8 mouse cellular contexts compared by ENCODE assay signal in genomic region chr11:78549491-78549987, GRCm38 (mm10). TPM values are rescaled to one million over a fixed set of nuclear protein-coding genes. Genes with fewer than 3 reads are reported as not detected.
DNase-seq lines count a peak whose midpoint lies in the region; ATAC-seq and TF ChIP-seq lines count a peak whose summit lies in the region.

No protein-coding gene starts in this region.

- TF ChIP-seq EP300 in ES-Bruce4 (IDR thresholded peaks at IDR 0.05; ENCODE audit: insufficient read depth, low read depth, low read length), result no peak

- TF ChIP-seq POLR2A in ES-Bruce4 (IDR thresholded peaks at IDR 0.05; ENCODE audit: insufficient read depth, low read length), result no peak

- peak overlapping the region; percentile 67 to 93 for H3K4me3 ChIP-seq in heart, embryonic 14.5 days (ENCODE audit: control insufficient read depth in 1 of 2, insufficient read depth in 1 of 2, low read depth in 1 of 2, low read length in 2 of 2)
- peak overlapping the region; percentile 76 for H3K4me3 ChIP-seq in ES-Bruce4 (ENCODE audit: low read depth, low read length)
- peak overlapping the region; percentile 69 for H3K4me3 ChIP-seq in midbrain, embryonic 11.5 days (ENCODE audit: low read depth, low read length)

- no peaks in the 10 kb centered on the region for H3K27me3 ChIP-seq in heart, embryonic 14.5 days (ENCODE audit: control insufficient read depth, insufficient read depth, low read length)
- no peaks in the 10 kb centered on the region for H3K27me3 ChIP-seq in ES-Bruce4 (ENCODE audit: control insufficient read depth, insufficient read depth, low read length, poor library complexity, severe bottlenecking)
- H3K27me3 ChIP-seq in midbrain, embryonic 11.5 days (ENCODE audit: control insufficient read depth, insufficient read depth, low read length), result no peaks in the 10 kb centered on the region

- ATAC-seq in heart, embryonic 14.5 days (ENCODE audit: insufficient number of reproducible peaks, insufficient read depth, low FRiP score, low read depth), result no peak
- ATAC-seq in granulocyte monocyte progenitor cell, adult 5-6 weeks (replicated peaks; ENCODE audit: poor library complexity, severe bottlenecking), result peak; percentile 33
- no peak for ATAC-seq in midbrain, embryonic 11.5 days (ENCODE audit: low FRiP score)

- no peak for DNase-seq in heart, adult 8-10 months (ENCODE audit: low spot score)
- DNase-seq in midbrain, embryonic 11.5 days (ENCODE audit: low spot score, missing footprints), result no peak
- no peak for DNase-seq in left cerebral cortex, adult 9 months (ENCODE audit: low spot score in 2 of 2)
- no peak for DNase-seq in gastrocnemius, adult 8-10 months (ENCODE audit: low spot score in 2 of 2)
- DNase-seq in frontal cortex, adult 2 months (ENCODE audit: extremely low spot score in 1 of 2, low spot score in 1 of 2), result no peak

- peaks cover 5% of the 10 kb centered on the region; the same call in 1 of the 2 replicates for H3K9me3 ChIP-seq in heart, embryonic 14.5 days (ENCODE audit: control insufficient read depth, low read length)
- H3K9me3 ChIP-seq in ES-Bruce4 (replicated peaks; ENCODE audit: control insufficient read depth, insufficient read depth, low read length, poor library complexity, severe bottlenecking), result no peaks in the 10 kb centered on the region
- H3K9me3 ChIP-seq in midbrain, embryonic 11.5 days (ENCODE audit: control insufficient read depth, low read length), result no peaks in the 10 kb centered on the region

- peak overlapping the region; percentile 88 for H3K4me2 ChIP-seq in heart, embryonic 14.5 days (ENCODE audit: low read length)
- H3K4me2 ChIP-seq in midbrain, embryonic 11.5 days, result peak overlapping the region; percentile 62

- peaks cover 4 to 15% of the 10 kb centered on the region in 2 experiments for H3K4me1 ChIP-seq in heart, embryonic 14.5 days (ENCODE audit: control insufficient read depth in 2 of 2, insufficient read depth in 2 of 2, low read length in 2 of 2)
- no peaks in the 10 kb centered on the region for H3K4me1 ChIP-seq in ES-Bruce4 (ENCODE audit: control insufficient read depth, insufficient read depth, low read length)
- H3K4me1 ChIP-seq in midbrain, embryonic 11.5 days (ENCODE audit: control insufficient read depth, insufficient read depth, low read length), result peaks cover 12% of the 10 kb centered on the region

- WGBS in heart, embryonic 14.5 days, result 5% methylated on average over 5 of the region's 5 CpGs
- 12% methylated on average over 5 of the region's 5 CpGs for WGBS in midbrain, embryonic 11.5 days

- peak overlapping the region; percentile 80 for H3K9ac ChIP-seq in heart, embryonic 14.5 days (ENCODE audit: low read length)
- H3K9ac ChIP-seq in ES-Bruce4 (ENCODE audit: low read depth, poor library complexity, severe bottlenecking), result peak overlapping the region; percentile 77
- H3K9ac ChIP-seq in midbrain, embryonic 11.5 days (ENCODE audit: low read length), result peak overlapping the region; percentile 75

- TF ChIP-seq CTCF in ES-Bruce4 (IDR thresholded peaks at IDR 0.05; ENCODE audit: low read depth, low read length), result no peak

- H3K27ac ChIP-seq in heart, embryonic 14.5 days (replicated peaks in 1 of 2; ENCODE audit: control insufficient read depth in 1 of 2, insufficient read depth in 1 of 2, low read depth in 2 of 2, low read length in 2 of 2), result no peak overlapping the region
- H3K27ac ChIP-seq in ES-Bruce4 (ENCODE audit: insufficient read depth, low read length), result peak overlapping the region; percentile 1
- no peak overlapping the region for H3K27ac ChIP-seq in midbrain, embryonic 11.5 days (ENCODE audit: low read depth, low read length)

- H3K36me3 ChIP-seq in heart, embryonic 14.5 days (ENCODE audit: control insufficient read depth, insufficient read depth, low read length), result peaks cover 12% of the 10 kb centered on the region
- peaks cover 7% of the 10 kb centered on the region for H3K36me3 ChIP-seq in ES-Bruce4 (ENCODE audit: control insufficient read depth, insufficient read depth, low read length, poor library complexity, severe bottlenecking)
- no peaks in the 10 kb centered on the region for H3K36me3 ChIP-seq in midbrain, embryonic 11.5 days (ENCODE audit: control insufficient read depth, insufficient read depth, low read length)

RNA-seq across cellular contexts. Expression of gene Tmem97, which starts 1.0 kb away (rescaled TPM):
- 51.7 and 54.7 TPM in 2 replicates for polyA plus RNA-seq in heart, embryonic 14.5 days (2014; fragmentation: Nextera tagmentation; extraction: Ambion mirVana)
- 1 to 10 TPM; 3.4 to 5.5 (median 4.3) TPM for total RNA-seq in heart, adult 8-10 months (2022)
- 89.0 and 90.1 TPM in 2 replicates for polyA plus RNA-seq in ES-Bruce4 (2011; ENCODE audit: insufficient read depth, insufficient read length, low read depth, missing spikeins)
- 89.3 and 102 TPM in 2 replicates for total RNA-seq in granulocyte monocyte progenitor cell, adult 5-6 weeks (2014; fragmentation: Nextera tagmentation)
- total RNA-seq in granulocyte monocyte progenitor cell, adult 5-6 weeks (2017), result 71.9 and 93.9 TPM in 2 replicates
- polyA plus RNA-seq in midbrain, embryonic 11.5 days (2014; fragmentation: Nextera tagmentation; extraction: Ambion mirVana), result 71.6 and 75.5 TPM in 2 replicates
- 1 to 10 TPM; 1.2 to 1.6 (median 1.5) TPM for total RNA-seq in gastrocnemius, adult 8-10 months (2022)
- 14.1 and 18.7 TPM in 2 replicates for polyA plus RNA-seq in frontal cortex, adult 2 months (2012; rRNA removed)

RNA-seq across cellular contexts. Expression of gene Ift20, which starts 13.4 kb away (rescaled TPM):
- 104 and 112 TPM in 2 replicates for polyA plus RNA-seq in heart, embryonic 14.5 days (2014; fragmentation: Nextera tagmentation; extraction: Ambion mirVana)
- 10 to 100 TPM; 30.3 to 36.6 (median 35.8) TPM for total RNA-seq in heart, adult 8-10 months (2022)
- polyA plus RNA-seq in ES-Bruce4 (2011; ENCODE audit: insufficient read depth, insufficient read length, low read depth, missing spikeins), result 30.2 and 40.0 TPM in 2 replicates
- 81.0 and 106 TPM in 2 replicates for total RNA-seq in granulocyte monocyte progenitor cell, adult 5-6 weeks (2014; fragmentation: Nextera tagmentation)
- total RNA-seq in granulocyte monocyte progenitor cell, adult 5-6 weeks (2017), result 138 and 194 TPM in 2 replicates
- 109 and 110 TPM in 2 replicates for polyA plus RNA-seq in midbrain, embryonic 11.5 days (2014; fragmentation: Nextera tagmentation; extraction: Ambion mirVana)
- 10 to 100 TPM; 12.7 to 21.1 (median 17.3) TPM for total RNA-seq in gastrocnemius, adult 8-10 months (2022)
- 103 and 105 TPM in 2 replicates for polyA plus RNA-seq in frontal cortex, adult 2 months (2012; rRNA removed)

RNA-seq across cellular contexts. Expression of gene Tnfaip1, which starts 13.4 kb away (rescaled TPM):
- polyA plus RNA-seq in heart, embryonic 14.5 days (2014; fragmentation: Nextera tagmentation; extraction: Ambion mirVana), result 77.6 and 77.9 TPM in 2 replicates
- 10 to 100 TPM; 33.8 to 41.8 (median 37.6) TPM for total RNA-seq in heart, adult 8-10 months (2022)
- polyA plus RNA-seq in ES-Bruce4 (2011; ENCODE audit: insufficient read depth, insufficient read length, low read depth, missing spikeins), result 38.2 and 41.2 TPM in 2 replicates
- 13.2 and 15.1 TPM in 2 replicates for total RNA-seq in granulocyte monocyte progenitor cell, adult 5-6 weeks (2014; fragmentation: Nextera tagmentation)
- total RNA-seq in granulocyte monocyte progenitor cell, adult 5-6 weeks (2017), result 3.3 and 5.6 TPM in 2 replicates
- 76.7 and 83.1 TPM in 2 replicates for polyA plus RNA-seq in midbrain, embryonic 11.5 days (2014; fragmentation: Nextera tagmentation; extraction: Ambion mirVana)
- total RNA-seq in gastrocnemius, adult 8-10 months (2022), result 10 to 100 TPM; 44.2 to 54.5 (median 48.9) TPM
- polyA plus RNA-seq in frontal cortex, adult 2 months (2012; rRNA removed), result 34.2 and 36.1 TPM in 2 replicates

RNA-seq across cellular contexts. Expression of gene Poldip2, which starts 37.5 kb away (rescaled TPM):
- polyA plus RNA-seq in heart, embryonic 14.5 days (2014; fragmentation: Nextera tagmentation; extraction: Ambion mirVana), result 155 and 161 TPM in 2 replicates
- total RNA-seq in heart, adult 8-10 months (2022), result 100 to 1,000 TPM; 141 to 157 (median 151) TPM
- polyA plus RNA-seq in ES-Bruce4 (2011; ENCODE audit: insufficient read depth, insufficient read length, low read depth, missing spikeins), result 72.1 and 75.3 TPM in 2 replicates
- 61.3 and 68.8 TPM in 2 replicates for total RNA-seq in granulocyte monocyte progenitor cell, adult 5-6 weeks (2014; fragmentation: Nextera tagmentation)
- total RNA-seq in granulocyte monocyte progenitor cell, adult 5-6 weeks (2017), result 64.5 and 85.8 TPM in 2 replicates
- 135 and 139 TPM in 2 replicates for polyA plus RNA-seq in midbrain, embryonic 11.5 days (2014; fragmentation: Nextera tagmentation; extraction: Ambion mirVana)
- 100 to 1,000 TPM in 1 of 4 experiments, 10 to 100 TPM in 3; 95.0 to 105 (median 98.5) TPM for total RNA-seq in gastrocnemius, adult 8-10 months (2022)
- 107 and 115 TPM in 2 replicates for polyA plus RNA-seq in frontal cortex, adult 2 months (2012; rRNA removed)

RNA-seq across cellular contexts. Expression of gene Tmem199, which starts 37.6 kb away (rescaled TPM):
- polyA plus RNA-seq in heart, embryonic 14.5 days (2014; fragmentation: Nextera tagmentation; extraction: Ambion mirVana), result 41.2 and 44.4 TPM in 2 replicates
- 10 to 100 TPM; 11.2 to 12.9 (median 12.5) TPM for total RNA-seq in heart, adult 8-10 months (2022)
- polyA plus RNA-seq in ES-Bruce4 (2011; ENCODE audit: insufficient read depth, insufficient read length, low read depth, missing spikeins), result 41.6 and 41.7 TPM in 2 replicates
- 21.9 and 36.8 TPM in 2 replicates for total RNA-seq in granulocyte monocyte progenitor cell, adult 5-6 weeks (2014; fragmentation: Nextera tagmentation)
- 25.5 and 29.9 TPM in 2 replicates for total RNA-seq in granulocyte monocyte progenitor cell, adult 5-6 weeks (2017)
- polyA plus RNA-seq in midbrain, embryonic 11.5 days (2014; fragmentation: Nextera tagmentation; extraction: Ambion mirVana), result 82.4 and 91.3 TPM in 2 replicates
- total RNA-seq in gastrocnemius, adult 8-10 months (2022), result 10 to 100 TPM; 11.0 to 16.0 (median 14.4) TPM
- polyA plus RNA-seq in frontal cortex, adult 2 months (2012; rRNA removed), result 51.4 and 56.6 TPM in 2 replicates
